40 mouse cellular contexts compared by ENCODE assay signal in the genomic region with DNA sequence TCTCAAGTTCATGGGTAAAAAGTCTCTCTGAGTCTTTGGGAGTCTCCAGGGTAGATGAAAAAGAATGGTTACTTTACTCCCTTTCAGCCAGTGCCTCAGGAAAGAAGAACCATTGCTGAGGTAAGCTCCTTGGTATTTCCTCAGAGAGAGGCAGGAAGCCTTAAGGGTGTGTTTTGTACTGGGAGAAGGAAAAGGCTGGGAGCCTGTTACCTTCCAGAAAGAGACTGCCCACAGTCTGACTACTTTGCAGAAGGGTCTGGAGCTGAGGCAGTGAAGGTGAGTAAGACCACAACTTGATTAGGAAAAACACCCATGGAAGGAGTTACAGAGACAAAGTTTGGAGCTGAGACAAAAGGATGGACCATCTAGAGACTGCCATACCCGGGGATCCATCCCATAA. TPM values are rescaled to one million over a fixed set of nuclear protein-coding genes. Genes with fewer than 3 reads are reported as not detected.
DNase-seq lines count a peak whose midpoint lies in the region; TF ChIP-seq lines count a peak whose summit lies in the region.
"Had no signal": no experiment of that assay in that cellular context is flagged by ENCODE, and none has a peak within 500 bp of the region (broad histone marks: within the 10 kb centered on the region; RNA-seq: fewer than 3 reads in every experiment).

No protein-coding gene starts in this region.

- 68% methylated on average over 1 of the region's 1 CpGs for WGBS in bone marrow, adult 2 months

- no peak for TF ChIP-seq POLR2A in bone marrow, adult 2 months (IDR thresholded peaks at IDR 0.05; ENCODE audit: borderline replicate concordance, control insufficient read depth, low read depth, low read length)

- peaks cover 6% of the 10 kb centered on the region; the same call in 1 of the 2 replicates for H3K4me1 ChIP-seq in bone marrow, adult 2 months (ENCODE audit: control insufficient read depth, insufficient read depth, low read length)
- H3K4me1 ChIP-seq: embryonic facial prominence, embryonic 15.5 days; forebrain, embryonic 12.5 days; limb, embryonic 12.5 days had no signal

- no peak for TF ChIP-seq CTCF in layer of hippocampus, adult 2 months (conservative IDR thresholded peaks at IDR 0.05)
- TF ChIP-seq CTCF in bone marrow, adult 2 months (IDR thresholded peaks at IDR 0.05; ENCODE audit: control insufficient read depth, insufficient read depth, low read length), result no peak

- H3K4me3 ChIP-seq in layer of hippocampus, adult 2 months, result no peak overlapping the region
- no peak overlapping the region for H3K4me3 ChIP-seq in bone marrow, adult 2 months (replicated peaks; ENCODE audit: control insufficient read depth, low read depth, low read length)
- H3K4me3 ChIP-seq: embryonic facial prominence, embryonic 10.5 days; embryonic facial prominence, embryonic 15.5 days; forebrain, embryonic 12.5 days; heart, embryonic 13.5 days; intestine, embryonic 15.5 days; left cerebral cortex, adult 2 months; limb, embryonic 12.5 days; liver, embryonic 13.5 days had no signal

- H3K27ac ChIP-seq in layer of hippocampus, adult 2 months, result 0 out of 2 replicates have a peak overlapping the region, but pooled peaks have one; percentile 23
- H3K27ac ChIP-seq in bone marrow, adult 2 months (ENCODE audit: control insufficient read depth, insufficient read depth, low read depth, low read length, poor library complexity), result peak overlapping the region; percentile 42; the same call in 1 of the 2 replicates
- H3K27ac ChIP-seq: embryonic facial prominence, embryonic 10.5 days; embryonic facial prominence, embryonic 15.5 days; forebrain, embryonic 12.5 days; heart, embryonic 13.5 days; hindbrain, postnatal 0 days; intestine, embryonic 15.5 days; left cerebral cortex, adult 2 months; limb, embryonic 12.5 days; liver, embryonic 13.5 days had no signal

- DNase-seq in heart, adult 18-20 months, result peak; percentile 50 to 69
- DNase-seq in heart, postnatal 4 days, result no peak
- no peak for DNase-seq in layer of hippocampus, adult 2 months (ENCODE audit: low spot score in 2 of 2)
- no peak for DNase-seq in layer of hippocampus, adult 11-12 months (ENCODE audit: low spot score)
- DNase-seq in 3T3-L1 (ENCODE audit: low read depth, low spot score), result peak; percentile 17
- DNase-seq in adrenal gland, postnatal 14 days, result no peak
- DNase-seq: adrenal gland, postnatal 25 days; cerebellum, adult 2 months; cerebellum, postnatal 14 days; forebrain, postnatal 0 days; gastrocnemius, postnatal 25 days; kidney, adult 9 months; kidney, postnatal 14 days; liver, embryonic 13.5 days; lung, embryonic 14.5 days; right cerebral cortex, postnatal 25 days; spleen, adult 18-20 months; thymus, postnatal 36 days had no signal

RNA-seq across cellular contexts. Expression of gene Ms4a18, which starts 30.7 kb away (rescaled TPM):
- not detected for total RNA-seq in heart, adult 18-20 months (2021)
- total RNA-seq in heart, postnatal 4 days (2021), result not detected
- total RNA-seq in layer of hippocampus, adult 2 months (2021), result not detected
- not detected in 2 replicates for polyA plus RNA-seq in bone marrow, adult 2 months (2011; ENCODE audit: insufficient read depth, insufficient read length, low replicate concordance, missing spikeins)
- total RNA-seq in adrenal gland, postnatal 14 days (2021), result not detected in 2 replicates
- total RNA-seq: adrenal gland, postnatal 25 days; forebrain, postnatal 0 days; gastrocnemius, postnatal 25 days; heart, postnatal 10 days; hindbrain, postnatal 0 days; layer of hippocampus, adult 18-20 months; layer of hippocampus, postnatal 14 days; left cerebral cortex, adult 2 months; left cerebral cortex, postnatal 25 days; megakaryocyte progenitor cell, adult 5-6 weeks; MEL; neutrophil, adult 5-6 weeks had no signal
- polyA plus RNA-seq: brain, embryonic 14.5 days; cerebellum, adult 2 months; embryonic facial prominence, embryonic 10.5 days; embryonic facial prominence, embryonic 15.5 days; forebrain, embryonic 12.5 days; forebrain, postnatal 0 days; heart, embryonic 13.5 days; hindbrain, embryonic 11.5 days; hindbrain, postnatal 0 days; limb, embryonic 12.5 days; liver, embryonic 13.5 days; lung, embryonic 14.5 days; midbrain, embryonic 11.5 days; midbrain, embryonic 16.5 days; neural tube, embryonic 11.5 days had no signal

RNA-seq across cellular contexts. Expression of gene Ms4a8a, which starts 32.4 kb away (rescaled TPM):
- 1 to 10 TPM; 2.0 to 2.1 TPM for total RNA-seq in heart, adult 18-20 months (2021)
- total RNA-seq in heart, postnatal 4 days (2021), result under 1 TPM; 0.25 to 0.26 TPM
- total RNA-seq in layer of hippocampus, adult 2 months (2021), result under 1 TPM in 1 of 2 experiments, not detected in 1; 0.36 TPM
- polyA plus RNA-seq in bone marrow, adult 2 months (2011; ENCODE audit: insufficient read depth, insufficient read length, low replicate concordance, missing spikeins), result 7.3 and 12.7 TPM in 2 replicates
- total RNA-seq in adrenal gland, postnatal 14 days (2021), result 1.5 and 2.5 TPM in 2 replicates
- total RNA-seq: forebrain, postnatal 0 days; hindbrain, postnatal 0 days; layer of hippocampus, postnatal 14 days; left cerebral cortex, adult 2 months; left cerebral cortex, postnatal 25 days; MEL had no signal
- polyA plus RNA-seq: brain, embryonic 14.5 days; cerebellum, adult 2 months; embryonic facial prominence, embryonic 10.5 days; embryonic facial prominence, embryonic 15.5 days; forebrain, embryonic 12.5 days; forebrain, postnatal 0 days; hindbrain, embryonic 11.5 days; hindbrain, postnatal 0 days; limb, embryonic 12.5 days; liver, embryonic 13.5 days; lung, embryonic 14.5 days; midbrain, embryonic 11.5 days; midbrain, embryonic 16.5 days; neural tube, embryonic 11.5 days had no signal

RNA-seq across cellular contexts. Expression of gene Ms4a15, which starts 55.5 kb away (rescaled TPM):
- not detected for total RNA-seq in heart, adult 18-20 months (2021)
- total RNA-seq in heart, postnatal 4 days (2021), result not detected
- total RNA-seq in layer of hippocampus, adult 2 months (2021), result not detected
- polyA plus RNA-seq in bone marrow, adult 2 months (2011; ENCODE audit: insufficient read depth, insufficient read length, low replicate concordance, missing spikeins), result not detected in 2 replicates
- not detected in 2 replicates for total RNA-seq in adrenal gland, postnatal 14 days (2021)
- total RNA-seq: adrenal gland, postnatal 25 days; gastrocnemius, postnatal 25 days; heart, postnatal 10 days; hindbrain, postnatal 0 days; layer of hippocampus, adult 18-20 months; layer of hippocampus, postnatal 14 days; left cerebral cortex, adult 2 months; left cerebral cortex, postnatal 25 days; megakaryocyte progenitor cell, adult 5-6 weeks; MEL; neutrophil, adult 5-6 weeks had no signal
- polyA plus RNA-seq: brain, embryonic 14.5 days; embryonic facial prominence, embryonic 10.5 days; embryonic facial prominence, embryonic 15.5 days; forebrain, embryonic 12.5 days; heart, embryonic 13.5 days; hindbrain, embryonic 11.5 days; hindbrain, postnatal 0 days; limb, embryonic 12.5 days; liver, embryonic 13.5 days; lung, embryonic 14.5 days; midbrain, embryonic 11.5 days; midbrain, embryonic 16.5 days; neural tube, embryonic 11.5 days; thymus, adult 2 months had no signal

Comparison
In these comparisons a context has a peak if more than half of its experiments do, and no peak if none do; other contexts are left out.
1. DNase-seq: peak in heart, adult 18-20 months (2 of 2) and 3T3-L1 (single experiment); none in heart, postnatal 4 days (single experiment), layer of hippocampus, adult 2 months (0 of 2), layer of hippocampus, adult 11-12 months (single experiment) and adrenal gland, postnatal 14 days (single experiment).